Mouse (Mus musculus) kidney, adult 2 months (tissue): ENCODE data around the gene Mier1.

Experiments
- CTCF ChIP-seq: fragments of 200-500 bp; conservative IDR thresholded peaks from 2 replicates; pipeline ENCODE4 v1.5.1; 2011; ENCODE audit warnings: low read depth, mild to moderate bottlenecking, control low read depth, low read length, moderate library complexity, mixed read lengths; ENCODE audit not compliant: insufficient read depth, insufficient read length
- POLR2A ChIP-seq: fragments of 200-500 bp; IDR thresholded peaks from one replicate; pipeline ENCODE4 v1.6.1; 2011; ENCODE audit warnings: low read depth, low read length, control low read depth

DNA sequence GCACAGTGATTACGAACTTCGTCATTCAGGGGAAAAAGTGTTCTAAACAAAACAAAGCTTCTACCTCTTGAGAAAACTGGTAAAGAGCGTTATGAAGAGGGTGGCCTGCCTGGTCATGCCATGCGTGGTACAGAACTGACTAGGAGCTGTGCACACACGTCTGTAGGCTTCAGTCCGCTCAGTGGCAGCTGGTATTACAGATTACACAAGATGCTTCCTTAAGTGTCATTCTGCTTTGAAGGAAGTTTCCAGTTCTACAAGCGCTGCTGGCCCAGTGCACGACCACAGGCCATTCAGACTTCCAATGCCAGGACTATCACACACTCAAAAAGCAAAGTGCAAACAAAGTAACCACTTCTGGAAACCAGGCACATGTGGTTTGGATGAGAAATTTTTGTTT lies 83.2 kb downstream of the Mier1 start:
- TF ChIP-seq CTCF (no peak), POLR2A (no peak)
